Mouse (Mus musculus): Measurements from ENCODE around the gene Aldh3b3.

DNA sequence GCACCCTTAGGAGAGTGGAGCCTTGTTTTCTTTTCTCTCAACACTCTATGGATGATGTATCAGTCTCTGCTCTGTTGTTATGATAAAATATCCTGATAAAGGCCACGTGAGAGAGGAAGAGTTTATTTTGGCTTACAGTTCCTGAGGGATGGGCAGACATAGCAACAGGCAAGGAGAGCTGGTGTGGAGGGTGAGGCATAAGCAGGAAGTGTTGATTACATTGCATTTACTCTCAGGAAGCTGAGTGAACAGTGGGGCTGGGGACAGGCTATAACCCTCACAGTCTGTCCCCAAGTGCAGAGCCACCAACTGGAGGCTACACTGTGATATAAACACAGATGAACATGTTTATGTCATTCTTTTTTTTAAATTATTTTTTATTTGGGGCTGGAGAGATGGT lies 6.3 kb upstream of the Aldh3b3 start:
- TF ChIP-seq POLR2A (IDR thresholded peaks at IDR 0.05; ENCODE audit: insufficient read length, low read depth) (no peak), MYOD1 (IDR thresholded peaks at IDR 0.05; ENCODE audit: control insufficient read depth in 1 of 3, insufficient read length in 2 of 3, low read depth in 2 of 3) (no peak), REST (IDR thresholded peaks at IDR 0.05; ENCODE audit: insufficient read depth, insufficient read length) (no peak), POLR2AphosphoS2 (IDR thresholded peaks at IDR 0.05; ENCODE audit: insufficient read length, low read depth) (no peak)

Measured in myocyte (in vitro differentiated cells).